ENCODE assay signal across 14 mouse cellular contexts in genomic region chr1:36074197-36074596, GRCm38 (mm10). TPM values are rescaled to one million over a fixed set of nuclear protein-coding genes. Genes with fewer than 3 reads are reported as not detected.
DNase-seq lines count a peak whose midpoint lies in the region; ATAC-seq and TF ChIP-seq lines count a peak whose summit lies in the region.
"Had no signal": no experiment of that assay in that cellular context is flagged by ENCODE, and none has a peak within 500 bp of the region (broad histone marks: within the 10 kb centered on the region; RNA-seq: fewer than 3 reads in every experiment).

No protein-coding gene starts in this region.

- H3K27ac ChIP-seq in heart, embryonic 12.5 days (ENCODE audit: poor library complexity, severe bottlenecking): no peak overlapping the region
- H3K27ac ChIP-seq in kidney, embryonic 14.5 days (ENCODE audit: low read depth, low read length): 0 out of 2 replicates have a peak overlapping the region, but pooled peaks have one; percentile 24
- H3K27ac ChIP-seq in intestine, embryonic 15.5 days: peak overlapping the region; percentile 54
- H3K27ac ChIP-seq in liver, embryonic 14.5 days: no peak overlapping the region
- H3K27ac ChIP-seq: limb, embryonic 10.5 days; lung, embryonic 15.5 days; neural tube, embryonic 13.5 days had no signal

- no peak overlapping the region for H3K4me3 ChIP-seq in heart, embryonic 12.5 days
- no peak overlapping the region for H3K4me3 ChIP-seq in kidney, embryonic 14.5 days (ENCODE audit: low read length)
- H3K4me3 ChIP-seq in intestine, embryonic 15.5 days (replicated peaks): no peak overlapping the region
- no peak overlapping the region for H3K4me3 ChIP-seq in liver, embryonic 14.5 days (ENCODE audit: insufficient read depth in 1 of 2, low read depth in 2 of 2, low read length in 2 of 2)
- H3K4me3 ChIP-seq: limb, embryonic 10.5 days; lung, embryonic 15.5 days had no signal

- H3K4me1 ChIP-seq in heart, embryonic 12.5 days (replicated peaks): peaks cover 91% of the 10 kb centered on the region
- peaks cover 68% of the 10 kb centered on the region for H3K4me1 ChIP-seq in kidney, embryonic 14.5 days (ENCODE audit: control insufficient read depth, insufficient read depth, low read length)
- peaks cover 75% of the 10 kb centered on the region for H3K4me1 ChIP-seq in intestine, embryonic 15.5 days (replicated peaks)
- peaks cover 27 to 69% of the 10 kb centered on the region in 2 experiments for H3K4me1 ChIP-seq in liver, embryonic 14.5 days (replicated peaks; ENCODE audit: control insufficient read depth in 2 of 2, insufficient read depth in 2 of 2, low read length in 1 of 2)

- no peak for TF ChIP-seq CTCF in liver, embryonic 14.5 days (IDR thresholded peaks at IDR 0.05; ENCODE audit: low read depth)

- peaks cover 40% of the 10 kb centered on the region for H3K36me3 ChIP-seq in heart, embryonic 12.5 days
- peaks cover 10% of the 10 kb centered on the region; the same call in 1 of the 2 replicates for H3K36me3 ChIP-seq in kidney, embryonic 14.5 days (ENCODE audit: control insufficient read depth, insufficient read depth, low read length)
- H3K36me3 ChIP-seq in intestine, embryonic 15.5 days: no peaks in the 10 kb centered on the region
- H3K36me3 ChIP-seq in liver, embryonic 14.5 days (replicated peaks; ENCODE audit: control insufficient read depth, insufficient read depth, low read depth): peaks cover 87% of the 10 kb centered on the region
- H3K36me3 ChIP-seq: lung, embryonic 15.5 days had no signal

- TF ChIP-seq EP300 in liver, embryonic 14.5 days (IDR thresholded peaks at IDR 0.05; ENCODE audit: low read depth): no peak

- no peaks in the 10 kb centered on the region for H3K27me3 ChIP-seq in heart, embryonic 12.5 days (replicated peaks)
- no peaks in the 10 kb centered on the region for H3K27me3 ChIP-seq in kidney, embryonic 14.5 days (ENCODE audit: control insufficient read depth, insufficient read depth, low read length)
- no peaks in the 10 kb centered on the region for H3K27me3 ChIP-seq in intestine, embryonic 15.5 days (replicated peaks)
- no peaks in the 10 kb centered on the region for H3K27me3 ChIP-seq in liver, embryonic 14.5 days (ENCODE audit: control insufficient read depth, insufficient read depth, low read length)
- H3K27me3 ChIP-seq: lung, embryonic 15.5 days; neural tube, embryonic 13.5 days had no signal

- H3K9ac ChIP-seq in heart, embryonic 12.5 days: 0 out of 2 replicates have a peak overlapping the region, but pooled peaks have one; percentile 34
- no peak overlapping the region for H3K9ac ChIP-seq in kidney, embryonic 14.5 days (ENCODE audit: low read depth, low read length)
- H3K9ac ChIP-seq in intestine, embryonic 15.5 days: no peak overlapping the region
- H3K9ac ChIP-seq in liver, embryonic 14.5 days (replicated peaks): no peak overlapping the region; the same call in 1 of the 2 replicates
- H3K9ac ChIP-seq: lung, embryonic 15.5 days; neural tube, embryonic 13.5 days had no signal

- intact Hi-C loops in heart, postnatal 36 days (cut with DNase I): no loop called here

- H3K9me3 ChIP-seq in heart, embryonic 12.5 days (replicated peaks): no peaks in the 10 kb centered on the region
- H3K9me3 ChIP-seq in kidney, embryonic 14.5 days (ENCODE audit: control insufficient read depth, low read length): no peaks in the 10 kb centered on the region
- no peaks in the 10 kb centered on the region for H3K9me3 ChIP-seq in intestine, embryonic 15.5 days
- H3K9me3 ChIP-seq in liver, embryonic 14.5 days (ENCODE audit: control insufficient read depth, low read length): no peaks in the 10 kb centered on the region
- H3K9me3 ChIP-seq: limb, embryonic 10.5 days; lung, embryonic 15.5 days; neural tube, embryonic 13.5 days had no signal

- ATAC-seq in heart, embryonic 12.5 days (ENCODE audit: insufficient number of reproducible peaks, low FRiP score): no peak
- ATAC-seq in kidney, embryonic 14.5 days (ENCODE audit: low FRiP score, low TSS enrichment): no peak
- ATAC-seq in intestine, embryonic 15.5 days: no peak
- ATAC-seq in liver, embryonic 14.5 days (ENCODE audit: insufficient read depth): no peak

- WGBS in heart, embryonic 12.5 days: 87% methylated on average over 5 of the region's 5 CpGs
- WGBS in kidney, embryonic 14.5 days: 88% methylated on average over 5 of the region's 5 CpGs
- WGBS in intestine, embryonic 15.5 days: 85% methylated on average over 5 of the region's 5 CpGs
- 82% methylated on average over 5 of the region's 5 CpGs for WGBS in liver, embryonic 14.5 days (ENCODE audit: insufficient replicate concordance)

- no peak for DNase-seq in heart, postnatal 36 days
- DNase-seq in kidney, postnatal 25 days: no peak
- DNase-seq in liver, embryonic 14.5 days (ENCODE audit: low read depth in 3 of 3, low spot score in 3 of 3): no peak
- DNase-seq in retina, postnatal 1 day: no peak
- no peak for DNase-seq in left cerebral cortex, adult 9 months (ENCODE audit: low spot score in 2 of 2)
- DNase-seq: B cell, adult 2 months; cerebellum, adult 11-12 months; right cerebral cortex, postnatal 4 days had no signal

- H3K4me2 ChIP-seq in heart, embryonic 12.5 days: no peak overlapping the region
- H3K4me2 ChIP-seq in kidney, embryonic 14.5 days (replicated peaks; ENCODE audit: low read depth, low read length): no peak overlapping the region
- H3K4me2 ChIP-seq in intestine, embryonic 15.5 days (replicated peaks): peak overlapping the region; percentile 37; the same call in 1 of the 2 replicates
- peak overlapping the region; percentile 37 for H3K4me2 ChIP-seq in liver, embryonic 14.5 days (ENCODE audit: low read depth)
- H3K4me2 ChIP-seq: lung, embryonic 15.5 days had no signal

RNA-seq across cellular contexts. Expression of gene Hs6st1, which starts 6.0 kb away (rescaled TPM):
- 13.0 and 15.3 TPM in 2 replicates for polyA plus RNA-seq in heart, embryonic 12.5 days (2016; fragmentation: Nextera tagmentation; extraction: Ambion mirVana)
- 10 to 100 TPM; 21.3 to 23.1 TPM for total RNA-seq in heart, postnatal 36 days (2021)
- 8.9 and 10.1 TPM in 2 replicates for polyA plus RNA-seq in kidney, embryonic 14.5 days (2014; fragmentation: Nextera tagmentation; extraction: Ambion mirVana)
- polyA plus RNA-seq in intestine, embryonic 15.5 days (2015; fragmentation: Nextera tagmentation; extraction: Ambion mirVana): 10.6 TPM in 2 replicates
- 29.3 and 31.0 TPM in 2 replicates for polyA plus RNA-seq in liver, embryonic 14.5 days (2012; rRNA removed)
- polyA plus RNA-seq in liver, embryonic 14.5 days (2014; fragmentation: Nextera tagmentation; extraction: Ambion mirVana): 6.8 and 12.0 TPM in 2 replicates

Comparison
In these comparisons a context has a peak if more than half of its experiments do, and no peak if none do; other contexts are left out.
1. H3K27ac ChIP-seq: peak in kidney, embryonic 14.5 days (single experiment) and intestine, embryonic 15.5 days (single experiment); none in heart, embryonic 12.5 days (single experiment) and liver, embryonic 14.5 days (single experiment).
2. H3K4me2 ChIP-seq: peak in intestine, embryonic 15.5 days (single experiment) and liver, embryonic 14.5 days (single experiment); none in heart, embryonic 12.5 days (single experiment) and kidney, embryonic 14.5 days (single experiment).